Mouse (Mus musculus) heart, postnatal 36 days (tissue): ENCODE data around the gene Mreg. TPM values are rescaled to one million over a fixed set of nuclear protein-coding genes. Genes with fewer than 3 reads are reported as not detected.

Experiments
- DNase-seq, 2 experiments: peaks; one replicate each; pipeline ENCODE4 v3.0.0; 2021 to 2022
- intact Hi-C: fragments of 180-260 bp; cut with DNase I; formaldehyde crosslinking; loops from one replicate; pipeline ENCODE4 v1.15.1; 2025
- total RNA-seq, 2 experiments: library from RNA; stranded (reverse); gene quantifications; 2 replicates each; pipeline ENCODE4 v1.2.3; 2021

Mreg gene
- total RNA-seq, 2 experiments from 2014 or later, result 34.5 to 35.5 TPM

DNA sequence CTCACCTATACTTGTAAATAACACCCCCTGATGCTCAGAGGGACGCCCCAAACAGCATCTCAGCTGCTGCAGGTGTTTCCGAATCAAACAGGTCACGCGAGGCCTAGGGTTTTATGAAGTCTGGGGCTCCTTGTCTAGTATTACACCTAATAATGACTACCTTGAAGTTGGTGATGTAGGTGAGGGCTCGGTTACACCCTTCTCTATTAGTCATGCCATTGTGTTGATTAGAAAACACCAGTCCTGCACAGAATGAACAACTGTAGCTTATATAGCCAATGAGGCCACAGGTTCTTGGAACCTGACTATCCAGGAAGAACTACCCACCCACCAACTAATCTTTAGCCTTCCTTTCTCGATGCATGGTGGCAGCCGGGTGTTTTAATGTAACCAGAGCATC is 51.8 kb downstream of the Mreg start:
- intact Hi-C loops, result no loop called here
- no peak for DNase-seq

DNA sequence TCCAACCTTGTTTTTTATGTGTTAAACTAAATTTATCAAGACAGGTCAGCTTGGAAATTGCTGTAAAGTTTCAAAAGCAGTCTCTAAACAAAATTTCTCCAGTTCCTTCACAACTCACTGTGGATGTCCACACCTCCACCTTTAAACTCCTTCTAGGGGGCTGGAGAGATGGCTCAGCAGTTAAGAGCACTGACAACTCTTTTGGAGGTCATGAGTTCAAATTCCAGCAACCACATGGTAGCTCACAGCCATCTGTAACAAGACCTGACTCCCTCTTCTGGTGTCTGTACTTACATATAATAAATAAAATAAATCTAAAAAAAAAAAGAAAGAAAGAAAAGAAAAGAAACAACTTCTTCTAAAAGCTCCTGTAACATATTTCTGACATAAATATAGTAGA is 67.1 kb downstream of the Mreg start:
- intact Hi-C loops, result no loop called here
- no peak for DNase-seq

DNA sequence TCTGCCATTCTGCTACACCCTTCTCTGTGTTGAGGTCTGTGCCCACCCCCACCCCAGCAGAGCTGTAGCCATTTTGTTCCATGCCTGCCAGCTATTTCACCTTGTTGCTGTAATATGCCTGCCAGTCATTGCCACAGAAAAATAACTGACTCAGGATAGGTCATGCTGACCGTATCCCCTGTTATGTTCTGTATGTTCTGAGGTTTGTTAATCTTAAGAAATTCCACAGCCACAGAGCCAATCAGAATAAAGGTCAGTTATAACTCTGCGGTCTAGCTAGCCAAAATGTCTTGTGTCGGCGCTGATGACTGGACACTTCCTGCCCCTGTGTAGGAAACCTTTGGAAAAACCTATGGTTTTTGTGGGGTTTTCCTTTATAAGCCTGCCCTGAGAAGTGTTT is 67.7 kb downstream of the Mreg start:
- intact Hi-C loops, result loop anchor here (5.0 kb wide), 1 partner anchor 857 kb away; no protein-coding TSS in a partner anchor
- no peak for DNase-seq

DNA sequence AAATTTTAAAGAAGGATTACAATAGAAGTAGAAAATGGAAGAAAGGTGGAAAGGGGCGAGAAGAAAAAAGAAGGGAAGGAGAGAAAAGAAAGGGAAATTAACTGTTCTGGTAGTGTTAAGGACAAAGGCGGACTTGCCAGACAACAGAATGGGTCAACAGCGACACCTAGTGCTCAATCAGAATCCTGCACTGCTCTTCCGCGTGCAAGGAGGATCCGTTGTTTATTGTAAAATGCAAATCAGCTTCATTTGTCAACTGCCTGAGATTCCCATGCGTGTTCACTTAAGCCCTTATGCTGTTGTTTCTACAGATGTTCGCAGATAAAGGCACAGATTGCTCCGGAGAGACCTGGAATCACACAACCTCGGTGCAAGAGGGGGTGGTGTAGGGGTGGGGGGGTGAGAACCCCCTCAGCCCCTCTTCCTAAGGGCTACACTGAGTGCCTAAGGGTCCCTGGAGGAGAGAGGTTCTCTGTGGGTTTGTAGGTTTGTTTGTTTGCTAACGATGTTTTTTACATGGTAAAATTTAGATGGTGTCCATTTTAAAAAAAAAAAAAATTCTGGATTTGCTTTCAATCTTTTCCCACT is 70.1 kb downstream of the Mreg start:
- DNase-seq, result peak; percentile 28 to 41
- intact Hi-C loops, result loop anchor here (5.0 kb wide), 1 partner anchor 855 kb away; no protein-coding TSS in a partner anchor

DNA sequence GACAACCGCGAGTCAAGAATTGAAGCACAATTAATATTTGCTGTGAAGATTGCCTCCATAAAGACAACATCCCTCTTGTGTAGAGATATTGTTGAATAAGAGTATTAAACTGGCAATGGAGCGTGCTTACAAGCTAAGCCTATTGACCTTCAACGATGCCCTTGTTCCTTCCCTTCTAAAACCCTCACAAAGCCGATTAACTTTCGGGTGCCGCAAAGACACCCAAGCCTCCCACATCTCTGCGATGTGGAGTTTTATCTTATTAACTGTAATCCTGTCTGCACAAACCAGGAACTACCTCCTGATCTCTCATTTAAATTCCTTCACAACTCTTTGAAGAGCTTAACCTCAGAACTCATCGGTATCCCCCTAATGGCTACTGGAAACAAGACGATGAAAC is 76.0 kb downstream of the Mreg start:
- no peak for DNase-seq
- intact Hi-C loops, result no loop called here

DNA sequence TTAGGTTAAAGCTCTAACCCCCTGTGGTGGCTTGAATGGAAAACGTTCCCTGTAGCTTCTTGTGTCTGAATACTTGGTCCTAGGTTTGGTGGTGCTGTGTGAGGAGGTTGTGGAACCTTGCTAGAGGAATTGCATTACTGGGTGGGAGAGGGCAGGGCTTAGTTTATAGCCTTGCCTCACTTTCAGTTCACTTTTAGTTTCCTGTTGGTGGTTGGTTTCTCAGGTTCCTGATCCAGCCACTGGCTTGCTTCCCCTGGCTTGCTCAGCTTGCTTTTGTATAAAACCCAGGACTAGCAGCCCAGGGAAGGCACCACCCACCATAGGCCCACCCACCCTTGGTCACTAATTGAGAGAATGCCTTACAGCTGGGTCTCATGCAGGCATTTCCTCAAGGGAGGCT is 77.6 kb downstream of the Mreg start:
- no peak for DNase-seq
- intact Hi-C loops, result no loop called here

DNA sequence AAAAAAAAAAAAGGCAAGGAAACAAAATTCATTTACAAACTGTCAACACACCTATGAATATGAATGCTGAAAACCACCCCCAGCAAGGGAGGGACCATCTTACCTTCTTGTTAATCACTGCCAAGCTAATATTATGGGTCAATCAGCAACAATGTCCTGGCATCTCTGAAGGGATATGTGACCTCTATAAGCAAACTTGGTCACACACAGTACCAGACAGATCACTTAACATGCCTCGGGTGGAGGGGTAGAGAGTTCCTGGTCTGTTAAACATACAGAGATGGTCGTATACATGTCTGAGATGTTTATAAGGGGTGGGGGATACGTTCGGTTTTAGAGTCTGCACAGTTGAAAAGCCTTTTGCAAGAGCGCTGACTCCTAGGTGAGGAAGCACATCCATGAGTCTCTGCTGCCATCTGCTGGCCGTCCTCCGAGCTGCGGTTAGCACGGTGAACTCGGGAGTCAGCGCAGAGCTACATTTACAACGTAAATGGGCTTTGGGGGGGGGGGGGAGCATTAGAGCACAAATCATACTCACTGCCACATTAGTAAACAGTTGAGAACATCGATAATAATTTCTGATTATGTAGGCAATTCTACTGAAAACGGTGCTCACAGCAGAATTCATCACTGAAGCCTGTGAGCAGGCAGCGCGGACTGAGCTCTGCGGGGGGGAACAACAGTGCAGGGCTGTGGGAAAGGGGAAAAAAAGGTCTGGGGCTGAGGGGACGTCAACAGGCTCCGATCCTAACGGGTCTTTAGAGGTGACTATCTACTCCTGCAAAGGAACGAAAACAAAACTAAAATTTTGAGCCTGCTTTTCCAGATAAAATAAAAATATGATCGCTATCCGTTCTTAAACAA is 88.4 kb downstream of the Mreg start:
- intact Hi-C loops, result loop anchor here (1.0 to 10.0 kb wide), 6 partner anchors 10 to 1999 kb away; no protein-coding TSS in a partner anchor

DNA sequence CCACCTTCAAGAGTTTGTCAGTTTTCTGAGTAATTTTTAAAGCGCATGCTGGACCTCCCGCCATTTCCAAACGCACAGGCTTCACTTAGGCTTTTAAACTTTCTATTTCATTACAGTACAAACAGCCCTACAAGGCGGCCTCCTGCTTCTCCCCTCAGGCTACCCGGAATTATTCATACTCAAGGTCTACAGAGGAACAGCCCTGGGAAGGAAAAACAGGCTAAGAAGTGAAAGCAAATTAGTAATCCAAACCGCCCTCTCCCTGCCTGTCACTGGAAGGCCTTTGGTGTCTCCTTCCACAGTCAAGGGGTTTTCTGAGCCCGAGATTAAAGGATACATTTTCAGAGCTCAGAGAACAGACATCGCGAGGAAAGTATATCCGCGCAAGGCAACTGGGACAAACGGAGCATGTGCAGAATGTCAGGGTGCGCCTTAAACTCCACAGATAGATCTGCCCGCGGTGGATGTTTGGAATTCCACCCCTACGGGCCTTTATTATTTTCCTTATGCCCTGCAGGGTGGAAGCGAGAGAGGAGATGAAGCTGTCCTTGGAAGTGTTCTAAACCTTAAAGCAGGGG is 90.4 kb downstream of the Mreg start:
- intact Hi-C loops, result loop anchor here (5.0 to 10.0 kb wide), 4 partner anchors 444 to 1997 kb away; no protein-coding TSS in a partner anchor
- DNase-seq, result no peak

More for the DNA sequence above, 88.4 kb downstream of the Mreg start:
- DNase-seq, result peak; percentile 84 to 95

DNA sequence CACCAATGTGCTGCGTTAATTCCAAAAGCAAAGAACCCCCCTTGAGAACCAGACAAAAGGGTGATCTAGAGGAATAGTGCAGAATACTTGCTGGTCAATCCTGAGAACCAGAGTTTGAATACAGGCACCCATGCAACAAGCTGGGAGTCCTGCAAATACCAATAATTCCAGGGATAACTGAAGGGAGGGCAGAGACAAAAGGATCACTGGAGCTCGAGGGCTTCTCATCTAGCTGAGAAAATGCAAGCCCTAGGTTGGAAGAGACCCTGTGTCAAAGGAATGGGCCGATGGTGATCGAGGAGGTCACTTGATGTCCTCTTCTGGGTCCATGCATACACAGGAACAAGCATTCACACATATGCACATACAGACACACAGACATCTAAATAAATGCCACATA is 92.1 kb downstream of the Mreg start:
- intact Hi-C loops, result loop anchor here (5.0 to 10.0 kb wide), 4 partner anchors 443 to 1995 kb away; no protein-coding TSS in a partner anchor

DNA sequence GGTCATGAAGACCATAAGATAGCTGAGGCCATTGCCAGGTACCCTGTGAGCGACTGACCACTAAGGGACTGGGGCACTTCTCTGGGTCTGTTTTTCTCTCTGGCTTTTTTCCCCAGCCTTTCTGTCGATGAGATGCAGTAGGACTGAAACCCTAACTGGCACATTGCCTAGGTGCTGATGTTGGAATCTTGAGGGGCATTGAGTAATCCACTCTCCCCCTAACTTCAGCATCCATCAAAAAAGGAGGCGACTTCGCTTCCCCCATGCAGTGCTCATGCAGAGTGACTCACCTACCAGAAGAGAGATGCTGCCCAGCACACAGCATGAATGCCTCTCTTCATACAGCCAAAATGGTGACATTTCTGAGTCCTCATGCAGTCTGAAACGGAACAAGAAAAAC is 97.9 kb downstream of the Mreg start:
- no peak for DNase-seq
- intact Hi-C loops, result no loop called here

More for the DNA sequence above, 92.1 kb downstream of the Mreg start:
- no peak for DNase-seq

Other genes with a start within 250 kb of the Mreg start
- 10 to 100 TPM; 10.3 to 11.7 TPM for gene Pecr, start 72.0 kb upstream of the Mreg start, total RNA-seq
- not detected for gene Tmem169, start 72.1 kb upstream of the Mreg start, total RNA-seq
- gene Xrcc5, start 95.1 kb upstream of the Mreg start, total RNA-seq, result 10 to 100 TPM; 13.2 to 15.2 TPM